Mouse (Mus musculus) C2C12 (cell line): Measurements from ENCODE around the gene Spred2. TPM values are rescaled to one million over a fixed set of nuclear protein-coding genes. Genes with fewer than 3 reads are reported as not detected.

ENCODE experiments used
- H3K27me3 ChIP-seq: one replicate; pipeline ENCODE4 v1.6.1; 2011; ENCODE audit not compliant: control insufficient read depth, insufficient read depth, insufficient read length
- H3K36me3 ChIP-seq: one replicate; pipeline ENCODE4 v1.6.1; 2011; ENCODE audit not compliant: control insufficient read depth, insufficient read depth
- H3K4me3 ChIP-seq: one replicate; pipeline ENCODE4 v1.5.1; 2011; ENCODE audit warnings: mild to moderate bottlenecking, control low read depth; ENCODE audit not compliant: poor library complexity, insufficient read depth, severe bottlenecking
- H3K79me2 ChIP-seq: one replicate; pipeline ENCODE4 v1.6.1; 2011; ENCODE audit not compliant: control insufficient read depth, insufficient read depth
- H3K79me3 ChIP-seq: one replicate; pipeline ENCODE4 v1.6.1; 2011; ENCODE audit warnings: low read depth, control low read depth
- H3ac ChIP-seq: one replicate; pipeline ENCODE3; 2011; ENCODE audit warnings: low read depth; ENCODE audit not compliant: control insufficient read depth, insufficient read length
- CEBPB ChIP-seq: IDR thresholded peaks from one replicate; pipeline ENCODE4 v1.6.1; 2011; ENCODE audit warnings: low read depth, mild to moderate bottlenecking, control low read depth, moderate library complexity
- CTCF ChIP-seq: IDR thresholded peaks from one replicate; pipeline ENCODE4 v1.5.1; 2011; ENCODE audit not compliant: control insufficient read depth, insufficient read depth, insufficient read length
- FOSL1 ChIP-seq: IDR thresholded peaks from one replicate; pipeline ENCODE4 v1.8.0; 2011; ENCODE audit warnings: mild to moderate bottlenecking, low read length; ENCODE audit not compliant: poor library complexity, insufficient read depth, severe bottlenecking
- MAX ChIP-seq: IDR thresholded peaks from one replicate; pipeline ENCODE4 v1.6.1; 2011; ENCODE audit warnings: mild to moderate bottlenecking, control low read depth
- MYOD1 ChIP-seq: IDR thresholded peaks from one replicate; pipeline ENCODE4 v1.6.1; 2011; ENCODE audit warnings: low read depth; ENCODE audit not compliant: control insufficient read depth, insufficient read length
- MYOG ChIP-seq: IDR thresholded peaks from one replicate; pipeline ENCODE4 v1.6.1; 2011; ENCODE audit not compliant: control insufficient read depth, insufficient read length; ENCODE audit errors: extremely low read depth
- USF1 ChIP-seq: IDR thresholded peaks from one replicate; pipeline ENCODE4 v1.6.1; 2011; ENCODE audit warnings: low read depth, mild to moderate bottlenecking, control low read depth, moderate library complexity
- polyA plus RNA-seq: library from polyadenylated mRNA; unstranded; fragments of >200 nt; fragmentation: generic; extraction: Trizol; gene quantifications from one replicate; pipeline ENCODE4 v1.2.1, GENCODE M21; 2012; ENCODE audit warnings: missing spikeins

The Spred2 gene
- polyA plus RNA-seq, 1 experiment, result 22.0 TPM

DNA sequence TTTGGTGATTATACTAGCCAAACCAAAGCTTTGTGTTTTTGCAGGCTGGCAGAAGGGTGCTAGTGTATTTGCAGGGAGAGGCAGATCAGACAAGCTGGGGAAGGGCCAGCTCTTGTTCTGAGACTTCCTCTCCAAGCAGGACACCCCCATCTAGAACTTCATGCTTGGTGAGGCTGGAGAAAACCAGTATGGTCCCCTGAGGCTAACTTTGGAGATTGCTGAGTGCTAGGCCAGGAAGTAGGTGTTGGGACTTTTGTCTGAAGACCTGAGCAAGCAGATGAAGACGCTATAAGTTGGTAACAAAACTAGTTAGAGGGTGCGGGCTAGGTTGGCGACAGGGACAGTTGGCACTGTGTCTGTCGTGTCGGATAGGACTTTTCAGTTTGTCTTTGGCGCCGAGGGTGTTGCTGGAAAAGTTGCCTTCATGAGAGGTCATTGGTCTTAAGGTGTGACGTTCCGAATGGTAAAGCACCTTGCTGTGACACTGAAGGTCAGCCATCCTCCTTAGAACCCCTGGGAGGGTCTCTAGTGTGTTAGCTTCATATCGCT, 14.4 kb downstream of the Spred2 start:
- Histone ChIP-seq H3K27me3 (no peaks in the 10 kb centered on the region), H3K79me3 (peaks cover 97% of the 10 kb centered on the region), H3K36me3 (peaks cover 17% of the 10 kb centered on the region), H3ac (no peak overlapping the region), H3K4me3 (no peak overlapping the region), H3K79me2 (peaks cover 100% of the 10 kb centered on the region)
- TF ChIP-seq FOSL1 (no peak), CEBPB (no peak), MYOG (no peak), MYOD1 (no peak), CTCF (no peak), USF1 (no peak), MAX (no peak)

DNA sequence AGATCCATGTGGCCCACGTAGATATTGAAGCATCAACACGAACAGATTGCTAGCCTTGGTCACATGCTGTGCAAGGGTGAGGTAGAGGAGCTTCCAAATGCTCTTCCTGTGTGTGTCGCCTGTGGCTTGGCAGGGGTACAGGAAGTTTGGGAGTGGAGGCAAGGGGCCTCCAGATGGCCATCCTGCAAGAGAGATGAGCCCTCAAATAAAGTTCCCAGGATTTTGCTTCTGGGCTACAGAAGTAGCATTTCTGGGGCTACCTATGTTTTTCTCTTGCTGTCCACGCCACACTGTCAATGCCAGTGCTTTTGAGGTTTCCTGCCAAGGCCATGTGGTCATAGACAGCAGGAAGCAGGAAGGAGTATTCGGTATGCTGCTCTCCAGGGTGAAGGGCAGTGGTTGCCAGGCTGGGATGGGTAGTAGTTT, 15.1 kb downstream of the Spred2 start:
- H3K27me3 ChIP-seq, result no peaks in the 10 kb centered on the region
- H3ac ChIP-seq, result no peak overlapping the region
- no peak overlapping the region for H3K4me3 ChIP-seq
- H3K79me3 ChIP-seq, result peaks cover 97% of the 10 kb centered on the region
- H3K79me2 ChIP-seq, result peaks cover 100% of the 10 kb centered on the region
- H3K36me3 ChIP-seq, result peaks cover 24% of the 10 kb centered on the region
- TF ChIP-seq MAX (no peak), USF1 (peak; percentile 56)

- Histone ChIP-seq H3K79me3 (peaks cover 98% of the 10 kb centered on the region), H3ac (no peak overlapping the region), H3K4me3 (no peak overlapping the region), H3K36me3 (peaks cover 25% of the 10 kb centered on the region), H3K79me2 (peaks cover 100% of the 10 kb centered on the region), H3K27me3 (no peaks in the 10 kb centered on the region)
- no peak for TF ChIP-seq CTCF
- TF ChIP-seq CEBPB, result no peak
- no peak for TF ChIP-seq MAX
- no peak for TF ChIP-seq FOSL1
- no peak for TF ChIP-seq MYOG
- no peak for TF ChIP-seq USF1
- TF ChIP-seq MYOD1, result no peak
These were observed 15.7 kb downstream of the Spred2 start for GRCm38 (mm10) chr11:19939831-19940230.

DNA sequence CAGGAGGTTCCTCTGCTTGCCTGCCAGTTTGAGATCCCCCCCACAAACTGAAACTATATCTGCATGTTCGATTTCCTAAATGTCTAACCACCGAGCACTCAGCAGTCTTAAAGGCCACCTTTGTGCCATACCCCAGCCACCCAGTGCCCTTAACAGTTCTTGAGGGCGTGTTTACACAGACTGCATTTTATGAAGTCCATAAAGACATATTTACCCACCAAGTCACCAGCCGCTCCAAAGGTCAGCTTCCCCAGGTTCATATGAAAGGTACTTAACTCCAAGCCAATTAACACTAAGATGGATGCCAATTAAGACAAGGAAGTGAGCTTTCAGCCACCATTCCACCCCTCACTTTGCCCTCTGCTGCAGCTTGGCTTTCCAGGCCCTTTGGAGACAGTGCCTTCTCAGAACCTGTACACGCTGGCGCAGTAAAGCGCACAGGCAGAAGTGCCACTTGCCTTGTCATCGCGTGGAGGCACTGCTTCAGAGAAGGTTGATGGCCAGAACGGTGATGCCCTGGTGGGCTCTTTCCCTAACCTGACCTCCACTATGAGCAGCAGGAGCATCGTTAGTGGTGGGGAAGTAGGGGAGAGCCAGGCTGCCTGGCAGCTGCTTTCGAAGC, 17.1 kb downstream of the Spred2 start:
- H3K36me3 ChIP-seq, result peaks cover 35% of the 10 kb centered on the region
- H3K4me3 ChIP-seq, result no peak overlapping the region
- peaks cover 100% of the 10 kb centered on the region for H3K79me2 ChIP-seq
- TF ChIP-seq CTCF (no peak), MAX (no peak), USF1 (no peak), MYOG (no peak), MYOD1 (no peak), CEBPB (no peak), FOSL1 (no peak)
- no peak overlapping the region for H3ac ChIP-seq
- peaks cover 99% of the 10 kb centered on the region for H3K79me3 ChIP-seq
- H3K27me3 ChIP-seq, result no peaks in the 10 kb centered on the region

DNA sequence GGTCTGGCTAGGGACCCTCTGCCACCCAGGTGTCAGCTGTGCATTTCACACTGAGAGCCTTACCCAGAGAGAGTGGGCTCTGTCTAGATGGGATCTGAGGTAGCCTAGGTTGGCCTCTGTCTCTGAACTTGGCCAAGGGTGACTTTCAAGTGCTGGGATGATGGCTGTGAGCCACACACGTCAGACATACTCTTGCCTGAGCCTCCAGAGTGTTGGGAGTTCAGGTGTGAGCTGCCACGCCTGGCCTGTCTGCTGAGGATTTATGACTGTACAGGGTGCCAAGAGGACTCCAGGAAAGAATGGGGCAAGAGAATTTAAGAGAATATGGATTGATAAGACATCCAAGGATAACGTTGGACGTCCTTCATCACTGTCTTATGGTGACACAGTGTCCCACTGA, 17.8 kb downstream of the Spred2 start:
- Histone ChIP-seq H3ac (no peak overlapping the region), H3K79me2 (peaks cover 100% of the 10 kb centered on the region), H3K4me3 (no peak overlapping the region), H3K36me3 (peaks cover 40% of the 10 kb centered on the region), H3K79me3 (peaks cover 98% of the 10 kb centered on the region), H3K27me3 (no peaks in the 10 kb centered on the region)
- TF ChIP-seq CEBPB, result no peak
- TF ChIP-seq USF1, result no peak

- peaks cover 99% of the 10 kb centered on the region for H3K79me3 ChIP-seq
- peaks cover 100% of the 10 kb centered on the region for H3K79me2 ChIP-seq
- H3ac ChIP-seq, result no peak overlapping the region
- peaks cover 43% of the 10 kb centered on the region for H3K36me3 ChIP-seq
- TF ChIP-seq CTCF (no peak), MAX (no peak), CEBPB (no peak), MYOD1 (no peak), USF1 (no peak), FOSL1 (no peak), MYOG (no peak)
- no peaks in the 10 kb centered on the region for H3K27me3 ChIP-seq
- H3K4me3 ChIP-seq, result no peak overlapping the region
These were observed 19.6 kb downstream of the Spred2 start for GRCm38 (mm10) chr11:19943753-19944152.
